Mouse (Mus musculus) erythroblast, embryonic 14.5 days (primary cell): ENCODE data around the gene Slc25a45. TPM values are rescaled to one million over a fixed set of nuclear protein-coding genes. Genes with fewer than 3 reads are reported as not detected.

Experiments used
- H3K27me3 ChIP-seq: 2 replicates; pipeline ENCODE4 v1.6.1; 2012; ENCODE audit warnings: inconsistent platforms; ENCODE audit not compliant: control insufficient read depth
- H3K36me3 ChIP-seq: 2 replicates; pipeline ENCODE4 v1.6.1; 2012; ENCODE audit warnings: mild to moderate bottlenecking, inconsistent platforms; ENCODE audit not compliant: control insufficient read depth
- H3K4me1 ChIP-seq: 2 replicates; pipeline ENCODE4 v1.6.1; 2012; ENCODE audit warnings: inconsistent platforms; ENCODE audit not compliant: control insufficient read depth
- H3K4me3 ChIP-seq: replicated peaks from 2 replicates; pipeline ENCODE3; 2012; ENCODE audit warnings: moderate library complexity, mild to moderate bottlenecking, inconsistent platforms
- H3K9me3 ChIP-seq: 2 replicates; pipeline ENCODE4 v1.6.1; 2012; ENCODE audit warnings: low read length, inconsistent platforms, mixed read lengths; ENCODE audit not compliant: control insufficient read depth
- GATA1 ChIP-seq: IDR thresholded peaks from 2 replicates; pipeline ENCODE4 v1.6.1; 2012; ENCODE audit warnings: low read length, inconsistent platforms, mixed read lengths
- TAL1 ChIP-seq: IDR thresholded peaks from 3 replicates; pipeline ENCODE4 v1.6.1; 2012; ENCODE audit warnings: low read length, inconsistent platforms, mixed read lengths
- polyA plus RNA-seq: library from polyadenylated mRNA; stranded (reverse); fragments of >175 nt; gene quantifications from 2 replicates; pipeline ENCODE4 v1.2.3, GENCODE M21; 2012

The Slc25a45 gene
- polyA plus RNA-seq, 1 experiment: not detected

DNA sequence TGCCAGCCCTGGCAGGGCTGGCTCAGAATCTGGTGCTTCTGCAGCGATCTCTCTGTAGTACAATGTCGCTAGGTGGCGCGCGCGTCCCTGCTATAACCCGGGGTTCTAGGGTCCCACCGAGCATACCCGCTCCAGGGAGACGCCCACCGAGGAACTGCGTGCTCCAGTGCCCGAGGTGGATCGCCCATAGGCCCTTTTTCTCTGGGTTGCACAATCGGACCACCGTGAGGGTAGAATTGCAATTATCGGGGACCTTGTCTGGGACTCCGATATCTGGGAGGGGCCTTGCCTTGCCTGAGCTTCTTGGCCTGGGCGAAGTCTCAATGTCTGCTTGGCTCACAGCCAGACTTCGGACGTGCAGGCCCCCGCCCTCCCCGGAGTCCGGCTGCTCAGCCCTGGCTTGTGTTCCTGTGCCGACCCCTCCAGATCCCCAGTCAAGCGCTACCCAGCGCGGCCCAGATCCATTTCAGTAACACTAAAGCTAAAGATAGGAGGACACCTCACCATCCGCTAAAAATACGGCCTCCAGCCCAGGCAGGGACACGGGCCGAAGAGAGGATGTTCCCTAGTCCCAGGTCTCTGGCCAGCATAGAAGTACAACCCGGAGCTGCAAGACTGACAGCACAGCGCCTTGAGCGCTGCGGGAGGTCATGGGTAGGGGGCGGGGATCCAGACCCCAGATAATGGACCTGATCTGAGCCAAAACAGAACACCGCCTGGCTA, 46.5 kb downstream of the Slc25a45 start:
- H3K4me3 ChIP-seq: peak overlapping the region; percentile 64
- H3K9me3 ChIP-seq: no peaks in the 10 kb centered on the region
- H3K36me3 ChIP-seq: no peaks in the 10 kb centered on the region
- H3K27me3 ChIP-seq: peaks cover 39% of the 10 kb centered on the region
- no peak for TF ChIP-seq TAL1
- TF ChIP-seq GATA1: no peak
- peaks cover 47% of the 10 kb centered on the region for H3K4me1 ChIP-seq

DNA sequence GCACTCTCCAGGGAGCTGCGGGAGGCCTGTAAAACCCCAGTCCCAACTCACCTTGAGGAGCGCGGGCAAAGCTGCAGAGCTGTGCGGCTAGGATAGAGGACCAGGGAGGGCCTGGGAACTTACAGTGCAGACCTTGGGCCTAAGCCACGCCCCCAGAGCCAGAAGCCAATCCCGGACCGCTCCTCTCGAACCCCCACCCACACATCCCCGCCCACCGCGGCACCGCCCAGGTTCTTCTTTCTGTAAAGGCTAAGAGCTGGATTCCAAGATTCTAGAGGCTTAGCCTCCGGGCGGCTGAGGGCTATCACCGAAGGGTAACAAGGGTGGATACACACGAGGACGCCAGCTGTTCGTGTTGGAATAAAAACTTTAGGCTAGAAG, 47.1 kb downstream of the Slc25a45 start, which contains the start of gene Cdc42ep2:
Cdc42ep2 (minus strand) TSS at position 104 of the 381 bp plus-strand sequence.
- H3K4me3 ChIP-seq: peak within 1 kb of the TSS; percentile 64
- no peaks in the 10 kb centered on the region for H3K9me3 ChIP-seq
- no peak for TF ChIP-seq GATA1
- peaks cover 44% of the 10 kb centered on the region for H3K27me3 ChIP-seq
- H3K36me3 ChIP-seq: no peaks in the 10 kb centered on the region
- H3K4me1 ChIP-seq: peaks cover 47% of the 10 kb centered on the region

DNA sequence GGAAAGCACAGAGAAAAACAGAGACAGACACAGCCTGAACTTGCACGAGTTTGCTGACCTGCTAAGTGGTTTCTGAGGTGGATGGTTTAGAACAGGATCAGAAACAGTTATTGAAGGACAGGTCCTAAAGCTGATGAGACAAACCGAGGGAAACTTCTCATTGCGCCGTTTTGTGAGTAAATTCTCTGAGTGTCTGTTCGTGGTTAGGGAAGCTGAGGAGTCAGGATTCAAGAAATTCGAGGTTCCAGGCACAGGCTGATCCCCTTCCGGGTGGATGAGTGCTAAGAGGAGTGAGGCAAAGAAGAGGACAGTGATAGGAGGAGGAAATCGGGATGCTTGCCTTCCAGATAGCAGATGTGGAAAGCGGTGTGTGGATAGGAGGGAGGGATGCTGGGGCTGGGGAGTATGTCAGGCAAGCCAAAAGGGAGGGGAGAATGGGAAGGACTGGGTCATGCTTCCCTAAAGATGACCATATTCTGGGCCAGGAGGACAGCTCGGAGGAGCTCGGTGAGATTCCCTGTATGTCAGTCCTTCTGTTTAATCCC, 47.8 kb downstream of the Slc25a45 start:
- Histone ChIP-seq H3K4me3 (no peak overlapping the region), H3K36me3 (no peaks in the 10 kb centered on the region), H3K4me1 (peaks cover 47% of the 10 kb centered on the region), H3K9me3 (no peaks in the 10 kb centered on the region), H3K27me3 (peaks cover 51% of the 10 kb centered on the region)
- TF ChIP-seq TAL1: no peak
- no peak for TF ChIP-seq GATA1

DNA sequence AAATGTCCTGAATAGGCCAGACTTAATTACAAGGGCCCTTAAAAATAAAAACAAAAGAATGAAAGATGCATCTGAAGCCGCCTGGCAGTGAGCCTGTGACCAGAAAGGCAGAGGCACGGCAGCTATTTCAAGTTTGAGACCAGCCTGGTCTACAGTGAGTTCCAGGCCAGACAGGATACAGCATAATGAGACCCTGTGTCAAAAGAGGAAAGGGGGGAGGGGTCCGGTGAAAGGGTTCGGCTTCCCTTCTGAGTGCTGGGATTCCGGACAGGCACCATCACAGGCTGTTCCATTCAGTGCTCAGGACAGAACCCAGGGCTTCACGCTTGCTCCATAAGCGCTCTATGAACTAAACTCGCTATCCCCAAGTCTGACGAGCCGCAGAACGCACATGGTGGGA, 49.4 kb downstream of the Slc25a45 start:
- Histone ChIP-seq H3K4me1 (peaks cover 36% of the 10 kb centered on the region), H3K9me3 (no peaks in the 10 kb centered on the region), H3K27me3 (peaks cover 61% of the 10 kb centered on the region), H3K36me3 (no peaks in the 10 kb centered on the region), H3K4me3 (no peak overlapping the region)
- TF ChIP-seq TAL1: no peak
- TF ChIP-seq GATA1: no peak

DNA sequence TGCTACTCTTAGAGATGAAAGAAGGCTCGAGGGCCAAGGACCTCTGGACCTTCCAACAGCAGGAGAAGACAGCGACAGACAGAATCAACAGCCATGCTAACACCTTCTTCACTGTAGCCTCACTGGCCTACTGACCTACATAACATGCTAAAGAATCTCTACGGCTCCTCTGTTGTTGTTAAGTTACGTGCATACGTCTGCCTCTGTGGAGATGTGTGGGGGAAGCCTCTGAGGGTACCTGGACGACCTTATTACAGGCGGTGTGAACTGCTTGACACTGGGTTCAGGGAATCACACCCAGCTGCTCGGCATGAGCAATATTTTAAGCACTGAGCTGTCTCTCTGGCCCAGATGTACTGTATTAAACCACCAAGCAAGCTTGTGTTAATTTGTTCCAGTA, 49.9 kb downstream of the Slc25a45 start:
- peaks cover 63% of the 10 kb centered on the region for H3K27me3 ChIP-seq
- no peaks in the 10 kb centered on the region for H3K36me3 ChIP-seq
- no peaks in the 10 kb centered on the region for H3K9me3 ChIP-seq
- H3K4me1 ChIP-seq: peaks cover 31% of the 10 kb centered on the region
- TF ChIP-seq TAL1 (no peak), GATA1 (no peak)
- no peak overlapping the region for H3K4me3 ChIP-seq

DNA sequence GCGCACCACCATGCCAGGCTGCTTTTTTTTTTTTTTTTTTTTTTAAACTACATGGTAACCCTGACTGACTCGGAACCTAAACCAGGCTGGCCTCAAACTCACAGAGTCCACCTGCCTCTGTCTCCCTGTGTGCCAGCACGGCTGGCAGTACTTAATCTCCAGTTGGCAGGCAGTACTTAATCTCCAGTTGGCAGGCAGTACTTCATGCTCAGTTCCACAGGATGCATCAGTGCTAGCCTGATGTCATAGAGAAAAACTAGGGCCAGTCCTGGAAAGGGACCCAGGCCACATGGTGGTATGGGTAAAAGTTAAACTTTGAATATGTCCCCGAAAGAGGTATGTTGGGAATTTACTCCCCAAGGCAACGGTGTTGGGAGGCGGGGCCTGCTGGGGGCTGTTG, 50.5 kb downstream of the Slc25a45 start:
- TF ChIP-seq TAL1: no peak
- TF ChIP-seq GATA1: no peak
- Histone ChIP-seq H3K4me1 (peaks cover 25% of the 10 kb centered on the region), H3K4me3 (no peak overlapping the region), H3K27me3 (peaks cover 68% of the 10 kb centered on the region), H3K9me3 (no peaks in the 10 kb centered on the region), H3K36me3 (no peaks in the 10 kb centered on the region)

DNA sequence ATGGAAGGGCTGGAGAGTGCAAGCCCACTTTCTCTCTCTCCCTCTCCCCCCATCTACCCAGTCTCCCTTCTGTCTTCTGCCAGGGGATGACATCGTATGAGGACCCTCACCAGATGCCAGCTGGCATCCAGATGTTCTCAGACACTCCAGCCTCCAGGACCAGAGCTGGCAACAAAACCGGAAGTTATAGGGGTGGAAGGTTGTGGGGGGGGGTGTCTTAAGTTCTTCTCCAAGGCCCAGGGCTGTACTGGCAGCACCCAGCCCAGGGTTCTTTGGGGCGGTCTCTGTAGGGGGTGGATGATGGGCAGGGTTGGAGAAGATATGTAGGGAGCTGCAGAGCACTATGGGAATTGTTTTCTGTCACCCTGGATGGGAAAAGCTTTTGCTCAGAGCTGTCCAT, 50.9 kb downstream of the Slc25a45 start:
- peaks cover 21% of the 10 kb centered on the region for H3K4me1 ChIP-seq
- peaks cover 71% of the 10 kb centered on the region for H3K27me3 ChIP-seq
- no peak overlapping the region for H3K4me3 ChIP-seq
- no peaks in the 10 kb centered on the region for H3K9me3 ChIP-seq
- no peaks in the 10 kb centered on the region for H3K36me3 ChIP-seq
- TF ChIP-seq TAL1 (no peak), GATA1 (no peak)

DNA sequence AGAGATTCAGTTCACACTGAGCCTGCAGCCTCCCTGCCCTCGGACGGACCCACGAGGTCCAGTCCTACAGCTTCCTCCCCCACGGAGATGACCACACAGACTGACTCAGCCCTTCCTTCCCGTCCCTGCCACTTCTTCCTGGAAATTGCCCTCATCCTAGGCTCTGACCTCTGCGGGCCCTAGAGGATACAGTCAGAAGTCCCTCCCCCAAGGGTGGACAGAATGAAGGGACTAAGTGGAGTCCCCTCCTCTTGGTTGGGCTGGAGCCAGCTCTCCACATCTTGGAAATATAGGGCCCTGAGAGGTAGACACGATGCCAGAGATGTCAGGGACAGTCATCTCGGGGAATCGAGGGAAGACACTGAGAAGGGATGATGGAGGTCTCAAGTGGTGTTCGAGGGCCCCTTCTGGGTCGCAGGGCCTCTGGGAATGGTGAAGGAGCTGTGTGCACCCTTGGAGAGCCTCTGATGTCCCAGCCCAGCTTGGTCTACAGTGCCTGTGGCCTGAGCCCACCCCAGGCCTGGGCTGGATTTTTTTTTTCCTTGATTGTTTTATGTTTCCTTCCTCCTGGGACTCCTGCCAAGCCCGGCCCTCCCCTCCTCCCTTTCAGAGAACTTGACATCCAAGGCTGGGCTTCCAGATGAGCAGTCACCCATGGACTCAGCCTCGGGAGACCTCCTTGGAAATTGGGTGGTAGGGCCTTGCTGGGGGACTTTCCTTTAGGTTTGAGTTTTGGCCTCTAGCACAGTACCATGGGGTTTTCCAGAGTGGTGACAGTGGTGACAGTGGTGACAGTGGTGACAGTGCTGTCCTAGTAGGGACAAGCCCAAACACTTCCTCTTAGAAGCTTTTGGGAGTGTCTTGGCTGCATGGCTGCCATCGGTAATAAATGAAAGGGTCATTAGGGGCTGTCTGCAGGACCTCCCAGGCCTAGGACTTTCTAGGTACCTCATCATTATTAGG, 52.3 kb downstream of the Slc25a45 start:
- H3K4me1 ChIP-seq: peaks cover 8% of the 10 kb centered on the region
- no peak overlapping the region for H3K4me3 ChIP-seq
- H3K36me3 ChIP-seq: no peaks in the 10 kb centered on the region
- TF ChIP-seq TAL1: no peak
- TF ChIP-seq GATA1: no peak
- H3K27me3 ChIP-seq: peaks cover 83% of the 10 kb centered on the region
- no peaks in the 10 kb centered on the region for H3K9me3 ChIP-seq

DNA sequence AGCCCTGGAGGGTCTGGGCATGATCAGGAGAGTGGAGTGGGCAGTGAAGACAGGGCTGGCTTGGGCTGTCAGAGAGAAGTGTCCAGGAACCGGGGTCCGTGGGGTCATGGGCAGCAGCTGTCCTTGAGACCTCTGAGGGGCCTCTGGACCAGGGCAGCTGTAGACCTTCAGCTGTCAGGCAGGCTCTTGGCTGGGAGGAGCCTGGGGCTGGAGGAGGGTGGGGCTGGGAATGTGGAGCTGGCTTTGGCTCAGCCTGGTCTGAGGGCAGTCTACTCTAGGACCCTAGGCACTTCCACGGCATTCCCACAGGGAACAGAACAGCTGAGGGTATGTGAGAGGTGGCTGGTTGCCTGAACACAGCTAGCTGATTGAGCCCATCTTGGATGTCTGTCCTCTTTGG, 57.7 kb downstream of the Slc25a45 start:
- Histone ChIP-seq H3K27me3 (peaks cover 59% of the 10 kb centered on the region), H3K4me1 (peaks cover 45% of the 10 kb centered on the region), H3K36me3 (peaks cover 23% of the 10 kb centered on the region), H3K4me3 (no peak overlapping the region), H3K9me3 (0 out of 2 replicates have a peak, but pooled peaks cover 2% of the 10 kb centered on the region)
- no peak for TF ChIP-seq GATA1
- no peak for TF ChIP-seq TAL1

Other genes with a start within 250 kb of the Slc25a45 start
- 4.1 and 6.0 TPM in 2 replicates for gene Rela, start 240.3 kb upstream of the Slc25a45 start, polyA plus RNA-seq
- 63.2 and 69.8 TPM in 2 replicates for gene Sipa1, start 214.1 kb upstream of the Slc25a45 start, polyA plus RNA-seq
- 18.5 and 20.2 TPM in 2 replicates for gene Map3k11, start 189.1 kb upstream of the Slc25a45 start, polyA plus RNA-seq
- 43.8 and 46.7 TPM in 2 replicates for gene Pcnx3, start 188.9 kb upstream of the Slc25a45 start, polyA plus RNA-seq
- 0.04 and 0.06 TPM in 2 replicates for gene Kcnk7, start 173.4 kb upstream of the Slc25a45 start, polyA plus RNA-seq
- gene Ehbp1l1, start 151.5 kb upstream of the Slc25a45 start, polyA plus RNA-seq: 88.4 and 106 TPM in 2 replicates
- 33.0 and 41.0 TPM in 2 replicates for gene Fam89b, start 148.2 kb upstream of the Slc25a45 start, polyA plus RNA-seq
- 0.06 and 0.09 TPM in 2 replicates for gene Ltbp3, start 136.9 kb upstream of the Slc25a45 start, polyA plus RNA-seq
- 8.2 TPM in 2 replicates for gene Scyl1, start 106.4 kb upstream of the Slc25a45 start, polyA plus RNA-seq
- gene Frmd8, start 2.5 kb upstream of the Slc25a45 start, polyA plus RNA-seq: 0.74 and 0.75 TPM in 2 replicates
- gene Tigd3, start 16.3 kb downstream of the Slc25a45 start, polyA plus RNA-seq: 0.12 and 0.28 TPM in 2 replicates
- gene Dpf2, start 35.2 kb downstream of the Slc25a45 start, polyA plus RNA-seq: 2.7 and 8.5 TPM in 2 replicates
- 0.10 and 0.13 TPM in 2 replicates for gene Cdc42ep2, start 47.0 kb downstream of the Slc25a45 start, polyA plus RNA-seq
- 6.6 and 6.8 TPM in 2 replicates for gene Pola2, start 86.4 kb downstream of the Slc25a45 start, polyA plus RNA-seq
- not detected in 2 replicates for gene Slc22a20, start 108.3 kb downstream of the Slc25a45 start, polyA plus RNA-seq
- gene Capn1, start 138.1 kb downstream of the Slc25a45 start, polyA plus RNA-seq: 38.5 and 46.1 TPM in 2 replicates
- gene Syvn1, start 168.8 kb downstream of the Slc25a45 start, polyA plus RNA-seq: 9.5 and 10.2 TPM in 2 replicates
- gene Mrpl49, start 180.0 kb downstream of the Slc25a45 start, polyA plus RNA-seq: 4.9 and 6.3 TPM in 2 replicates
- gene Fau, start 180.0 kb downstream of the Slc25a45 start, polyA plus RNA-seq: 521 and 530 TPM in 2 replicates
- 8.6 and 9.3 TPM in 2 replicates for gene Znhit2, start 183.4 kb downstream of the Slc25a45 start, polyA plus RNA-seq
- gene Tm7sf2, start 190.6 kb downstream of the Slc25a45 start, polyA plus RNA-seq: 0.31 and 1.4 TPM in 2 replicates
- gene Vps51, start 199.4 kb downstream of the Slc25a45 start, polyA plus RNA-seq: 3.9 and 4.9 TPM in 2 replicates
- not detected in 2 replicates for gene Tmem262, start 202.2 kb downstream of the Slc25a45 start, polyA plus RNA-seq
- 0.06 TPM in 1 of 2 replicates, not detected in the other for gene Gm28374, start 204.4 kb downstream of the Slc25a45 start, polyA plus RNA-seq
- 5.1 and 6.9 TPM in 2 replicates for gene Zfpl1, start 207.1 kb downstream of the Slc25a45 start, polyA plus RNA-seq
- 2.2 and 2.3 TPM in 2 replicates for gene Cdca5, start 207.2 kb downstream of the Slc25a45 start, polyA plus RNA-seq
- gene AC131692.1, start 216.6 kb downstream of the Slc25a45 start, polyA plus RNA-seq: 1.3 and 1.4 TPM in 2 replicates
- 0.26 and 0.35 TPM in 2 replicates for gene Naaladl1, start 228.0 kb downstream of the Slc25a45 start, polyA plus RNA-seq
- gene Sac3d1, start 240.8 kb downstream of the Slc25a45 start, polyA plus RNA-seq: 7.2 TPM in 2 replicates